Mouse (Mus musculus) lung, postnatal 4 days (tissue): ENCODE measurements around the gene Fxyd5.

Source experiments
- DNase-seq, 2 experiments: peaks; one replicate each; pipeline ENCODE4 v3.0.0; 2021

The Fxyd5 gene

DNA sequence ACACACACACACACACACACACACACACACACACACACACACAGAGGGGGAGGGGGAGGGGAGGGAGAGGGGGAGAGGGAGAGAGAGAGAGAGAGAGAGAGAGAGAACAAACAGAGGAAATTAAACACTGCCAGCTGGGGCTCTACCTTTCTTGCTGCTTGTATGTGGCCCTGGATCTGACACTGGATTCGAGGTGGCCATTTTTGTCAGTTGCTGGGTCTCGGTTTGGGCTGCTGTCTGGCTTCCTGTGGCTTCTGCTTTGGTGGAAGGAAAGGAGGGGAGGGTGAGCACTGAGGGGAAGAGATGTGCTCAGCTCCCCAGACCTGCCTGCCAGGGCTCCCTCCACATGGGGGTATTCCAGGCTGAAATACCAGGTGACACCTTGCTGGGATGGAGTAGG lies 4.6 kb downstream of the Fxyd5 start:
- no peak for DNase-seq

DNA sequence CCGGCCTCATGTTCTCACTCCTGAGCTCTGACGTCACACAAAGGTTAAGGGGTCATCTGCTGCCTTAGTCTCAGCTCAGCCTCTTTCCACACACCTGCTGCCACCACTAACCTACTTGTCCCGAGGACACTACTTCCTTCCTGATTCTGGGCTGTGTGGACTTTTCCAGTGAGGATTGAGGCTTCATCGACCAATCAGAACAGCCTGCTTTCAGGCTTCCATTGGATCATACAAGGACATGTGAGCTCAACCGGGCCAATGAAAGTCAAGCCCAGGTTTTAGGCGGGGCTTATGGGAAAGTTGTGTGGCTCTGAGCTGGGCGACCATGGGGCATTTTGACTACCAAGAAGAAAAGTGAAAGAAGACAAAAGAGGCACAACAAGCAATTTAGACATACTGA lies 5.4 kb downstream of the Fxyd5 start:
- no peak for DNase-seq

DNA sequence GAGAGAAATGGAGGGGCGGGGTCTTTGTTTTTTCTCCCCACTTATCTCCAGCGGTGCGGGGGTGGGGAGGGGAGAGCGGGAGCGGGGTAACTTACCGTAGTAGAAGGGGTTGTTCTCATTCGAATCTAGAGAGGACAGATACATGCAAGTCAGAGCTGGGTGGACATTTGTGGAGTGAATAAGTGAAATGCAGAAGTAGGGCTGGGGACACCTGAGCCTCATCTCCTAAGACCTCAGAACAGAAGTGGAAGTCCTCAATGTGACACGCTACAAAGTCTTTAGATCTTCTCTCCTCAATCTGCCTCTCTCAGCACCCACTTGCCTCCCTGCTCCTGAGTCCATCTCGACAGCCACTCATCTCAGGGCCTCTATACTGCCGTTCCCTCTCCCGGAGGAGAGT lies 7.0 kb downstream of the Fxyd5 start:
- no peak for DNase-seq

DNA sequence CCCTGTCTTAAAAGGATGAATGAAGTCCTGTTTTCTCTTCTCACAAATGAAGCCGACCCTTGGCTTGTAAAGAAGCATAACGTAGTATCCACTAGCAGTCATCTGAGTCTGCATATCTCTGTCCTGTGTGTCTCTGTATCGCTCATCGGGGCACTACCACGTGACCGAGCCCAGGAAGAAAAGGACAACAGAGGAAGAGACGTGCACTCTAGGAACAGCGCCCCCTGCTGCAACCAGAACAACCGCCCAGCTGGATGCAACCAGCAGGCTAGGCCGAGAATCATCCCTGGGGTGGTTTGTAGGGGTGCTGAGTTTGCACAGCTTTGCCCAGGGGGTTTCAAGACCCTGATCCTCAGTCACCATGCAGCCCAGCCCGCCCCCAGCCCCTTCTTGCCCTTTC lies 7.5 kb downstream of the Fxyd5 start:
- DNase-seq: peak in 1 of 2 experiments; percentile 58

DNA sequence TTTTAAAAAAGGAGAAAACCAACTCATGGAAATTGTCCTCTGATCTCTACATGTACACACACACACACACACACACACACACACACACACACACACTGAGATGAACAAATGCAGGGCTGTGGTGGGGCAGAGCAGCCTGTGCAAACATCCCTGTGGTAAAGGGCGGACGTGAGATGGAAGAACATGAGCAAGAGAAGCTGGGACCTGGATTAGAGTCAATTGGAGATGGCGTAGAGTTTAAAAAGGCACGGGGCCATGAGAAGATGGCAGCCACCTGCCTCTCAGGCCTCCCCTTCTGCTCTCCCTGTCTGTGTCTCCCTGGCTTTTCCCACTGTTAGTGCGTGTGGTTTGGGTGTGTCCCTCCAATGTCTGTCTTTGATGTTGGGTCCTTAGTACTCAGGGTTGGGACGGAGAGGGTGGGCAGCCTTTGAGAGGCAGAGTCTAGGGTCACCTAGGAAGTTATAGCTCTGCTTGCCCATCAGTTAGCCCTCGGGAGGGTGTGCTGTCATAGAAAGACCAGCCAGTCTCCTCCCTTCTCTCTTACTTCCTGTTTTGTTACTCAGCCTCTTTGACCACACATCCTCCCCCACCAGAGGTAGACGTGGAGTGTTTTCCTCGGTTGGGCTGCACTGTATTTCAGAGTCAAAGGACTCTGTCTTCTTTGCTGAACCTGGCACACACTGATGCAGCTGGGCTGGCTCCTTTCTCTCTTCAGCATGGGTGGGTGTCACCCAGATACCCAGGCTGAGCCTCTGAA lies 8.7 kb downstream of the Fxyd5 start:
- peak in 1 of 2 experiments; percentile 49 for DNase-seq

DNA sequence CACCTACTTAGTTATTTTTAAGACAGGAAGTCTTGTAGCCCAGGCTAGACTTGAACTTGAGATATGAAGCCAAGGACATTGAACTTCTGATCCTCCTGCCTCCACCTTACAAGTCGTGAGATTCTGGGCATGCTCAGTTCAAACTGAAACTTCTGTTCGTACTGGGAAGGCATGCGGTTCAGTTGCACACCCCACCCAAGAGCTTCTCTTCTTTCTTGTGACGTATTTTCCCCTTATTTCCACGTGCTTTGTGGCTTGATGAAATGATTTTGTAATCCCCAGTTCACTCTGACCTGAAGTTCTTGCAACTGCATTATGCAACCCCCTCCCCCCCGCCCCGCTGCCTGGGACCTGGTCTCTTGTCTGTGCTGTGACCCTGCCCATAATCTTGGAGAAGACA lies 10.6 kb downstream of the Fxyd5 start:
- DNase-seq: no peak

DNA sequence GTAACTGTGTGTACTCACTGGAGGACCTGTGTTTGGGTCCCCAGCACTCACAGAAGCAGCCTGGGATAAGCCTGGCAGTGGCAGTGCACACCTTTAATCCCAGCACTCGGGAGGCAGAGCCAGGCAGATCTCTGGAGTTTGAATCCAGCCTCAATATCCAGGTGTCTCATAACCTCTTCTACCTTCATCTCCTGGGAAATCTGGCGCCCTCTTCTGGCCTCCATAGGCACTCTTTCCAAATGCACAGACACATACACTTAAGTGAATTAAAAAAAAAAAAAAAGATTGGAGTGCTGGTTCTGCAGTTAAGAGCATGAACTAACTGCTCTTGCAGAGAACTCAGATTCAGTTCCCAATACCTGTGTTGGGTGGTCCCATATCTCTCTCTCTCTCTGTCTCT lies 11.6 kb downstream of the Fxyd5 start:
- DNase-seq: no peak

DNA sequence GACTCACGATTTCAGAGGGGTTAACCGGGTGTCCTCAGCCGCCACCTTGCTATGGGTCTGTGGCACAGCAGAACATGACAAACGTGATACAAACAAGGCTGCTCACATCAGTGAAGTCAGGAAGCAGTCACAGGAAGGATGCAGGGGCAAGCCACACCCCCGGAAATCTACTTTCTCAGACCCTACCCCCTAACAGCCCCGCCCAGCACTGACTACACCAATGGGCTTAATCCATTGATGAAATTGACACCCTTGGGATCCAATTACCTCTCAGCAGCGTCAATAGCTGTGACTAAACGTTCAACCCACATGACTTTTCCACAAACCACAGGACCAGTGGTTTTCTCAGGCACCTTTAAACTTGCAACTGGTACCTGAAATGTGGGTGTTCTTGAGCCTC lies 13.7 kb downstream of the Fxyd5 start:
- no peak for DNase-seq

DNA sequence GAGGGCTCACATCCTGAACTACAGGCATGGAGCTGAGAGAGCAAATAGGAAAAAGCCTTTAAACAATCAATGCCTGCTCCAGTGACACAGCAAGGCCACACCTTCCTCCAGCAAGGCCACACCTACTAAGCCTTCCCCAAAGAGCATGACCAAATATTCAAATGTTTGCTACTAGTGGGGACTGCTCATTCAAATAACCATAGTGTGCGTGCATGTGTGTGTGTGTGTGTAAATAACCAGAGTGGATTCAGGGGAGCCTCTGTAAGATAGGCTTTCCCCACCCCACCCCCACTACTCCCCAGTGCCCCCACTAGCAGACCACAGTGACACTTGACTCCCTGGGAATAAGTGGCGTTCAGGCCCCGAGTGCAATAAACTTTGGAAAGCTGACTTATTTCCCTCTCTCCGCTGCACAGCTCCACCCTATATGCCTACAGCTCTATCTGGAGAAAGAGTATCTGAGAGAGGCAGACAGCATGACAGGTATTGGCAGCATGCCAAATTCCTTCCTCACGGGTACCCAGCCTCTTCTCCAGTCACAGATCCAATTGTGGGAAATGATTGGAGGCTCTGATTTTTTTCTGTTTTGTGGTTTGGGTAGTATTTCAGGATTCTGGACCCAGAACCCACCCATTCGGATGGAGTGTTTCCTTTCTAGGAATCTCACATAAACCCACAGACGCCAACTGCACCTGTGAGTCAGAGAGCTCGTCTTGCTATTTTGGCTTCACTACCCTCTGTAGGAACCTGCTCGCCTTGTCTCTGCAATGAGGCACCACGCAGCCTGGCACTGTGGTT lies 25.0 kb downstream of the Fxyd5 start:
- DNase-seq: no peak

DNA sequence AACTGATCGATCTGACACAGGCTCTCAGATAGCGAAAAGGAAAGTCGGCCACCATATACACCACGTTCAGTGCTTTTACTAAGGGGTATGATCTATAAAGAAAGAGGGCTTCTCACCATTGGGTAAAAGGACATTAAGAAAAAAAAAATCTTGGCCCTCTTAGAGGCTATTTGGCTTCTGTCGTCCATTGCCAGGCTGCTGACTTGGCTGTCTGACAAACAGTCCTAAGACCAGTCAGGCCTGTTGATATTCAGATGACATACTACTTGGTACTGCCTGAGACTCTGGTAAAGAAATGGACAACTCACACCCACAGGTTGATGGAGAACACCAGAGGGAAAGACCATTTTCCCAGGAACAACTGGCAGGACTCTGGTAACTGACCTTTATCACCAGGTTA lies 29.3 kb downstream of the Fxyd5 start:
- no peak for DNase-seq

DNA sequence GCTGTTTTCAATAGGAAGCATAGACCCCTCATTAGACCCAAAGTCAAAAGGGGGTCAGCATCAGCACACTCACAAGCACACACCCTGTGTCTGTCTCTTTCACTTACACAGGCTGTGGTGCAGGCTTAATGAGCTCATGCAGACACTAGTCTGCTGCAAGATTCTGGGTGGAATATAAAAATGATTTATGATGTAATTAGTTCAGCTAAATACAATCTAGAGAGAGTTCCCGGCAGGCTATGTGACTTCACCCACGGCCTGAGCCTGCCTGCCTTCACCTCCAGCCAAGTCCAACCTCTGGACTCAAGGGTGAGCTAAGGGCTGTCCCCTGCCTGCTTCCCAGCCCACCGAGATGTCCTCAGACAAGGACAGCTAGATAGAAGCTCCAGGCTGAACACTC lies 33.4 kb downstream of the Fxyd5 start:
- no peak for DNase-seq

DNA sequence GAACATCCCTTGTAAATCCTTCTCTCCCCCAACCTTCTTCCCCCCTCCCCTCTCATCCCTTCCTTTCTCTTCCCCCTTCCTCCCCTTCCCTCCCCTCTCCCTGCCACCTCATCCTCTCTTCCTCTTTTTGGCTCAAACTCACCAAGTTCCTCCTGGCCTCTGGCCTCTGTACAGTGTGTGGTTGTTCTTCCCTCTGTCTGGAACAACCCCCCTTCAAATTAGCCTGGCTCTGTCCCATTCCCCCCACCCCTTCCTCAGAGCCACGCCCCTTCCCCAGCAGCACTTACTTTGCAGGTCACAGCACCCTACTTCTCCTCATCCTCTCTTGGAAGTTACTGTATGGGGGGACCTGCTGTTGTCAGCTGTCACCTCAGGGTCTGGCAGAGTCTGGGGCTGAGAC lies 34.1 kb downstream of the Fxyd5 start:
- DNase-seq: peak; percentile 42 to 48

DNA sequence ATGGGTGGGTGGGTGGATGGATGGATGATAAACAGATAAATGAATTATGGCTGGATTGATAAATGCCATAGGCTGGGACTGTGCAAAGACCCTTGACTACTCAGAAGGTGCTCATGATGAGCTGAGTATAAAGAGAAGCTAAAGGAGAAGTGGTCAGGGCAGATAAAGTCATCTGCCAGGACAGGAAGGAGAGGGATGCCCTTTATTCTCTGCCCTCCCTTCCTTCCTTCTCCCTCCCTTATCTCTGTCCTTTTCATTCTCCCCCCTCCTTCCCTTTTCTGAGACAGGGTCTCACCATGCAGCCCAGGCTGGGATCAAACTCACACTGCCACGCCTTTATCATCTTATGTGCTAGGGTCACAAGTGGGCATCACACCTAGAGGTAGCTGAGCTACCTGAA lies 34.5 kb downstream of the Fxyd5 start:
- DNase-seq: no peak

DNA sequence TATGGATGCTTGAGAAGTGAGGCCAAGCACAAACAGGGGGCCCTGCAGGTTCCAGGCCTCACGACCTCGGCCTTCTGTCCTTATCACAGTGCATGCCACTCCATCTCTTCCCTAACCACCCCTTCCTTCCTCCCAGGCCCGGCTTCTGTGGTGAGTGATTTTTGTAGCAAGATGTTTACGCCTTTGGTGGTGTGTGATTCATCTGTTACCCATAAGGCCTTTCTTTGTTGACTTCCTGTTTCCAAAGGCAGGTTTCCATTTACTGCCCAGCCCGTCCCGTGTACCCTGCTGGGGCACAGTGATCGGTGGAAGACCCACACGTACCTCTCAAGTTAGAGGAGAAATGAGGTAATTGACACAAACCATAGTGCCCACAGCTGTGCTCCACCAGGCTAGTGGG lies 39.6 kb downstream of the Fxyd5 start:
- DNase-seq: peak; percentile 70 to 73

DNA sequence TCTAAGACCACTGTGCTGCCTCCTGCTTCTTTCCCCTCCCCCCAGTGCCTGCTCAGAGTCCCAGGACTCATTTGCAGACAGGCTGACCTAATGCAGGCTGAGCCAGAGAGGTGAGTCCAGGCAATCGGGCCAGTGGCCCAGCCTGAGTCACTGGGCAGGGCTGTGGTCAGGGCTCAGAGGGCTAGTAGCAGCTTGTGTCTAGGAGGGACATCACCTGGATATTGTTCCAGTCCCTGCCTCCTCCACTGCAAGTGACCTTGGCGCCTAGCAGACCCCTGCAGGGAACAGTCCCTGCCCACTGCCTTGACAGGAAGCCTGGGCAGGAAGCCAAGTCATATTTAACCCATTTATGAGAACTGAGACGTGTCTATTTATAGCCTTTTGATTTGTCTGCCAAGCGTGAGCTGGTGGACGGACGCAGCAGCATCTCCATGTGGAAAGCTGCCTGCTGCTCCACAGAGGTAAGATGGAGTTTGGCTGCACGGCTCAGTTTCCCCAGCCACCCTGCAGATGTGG lies 41.7 kb downstream of the Fxyd5 start:
- peak; percentile 76 to 77 for DNase-seq

DNA sequence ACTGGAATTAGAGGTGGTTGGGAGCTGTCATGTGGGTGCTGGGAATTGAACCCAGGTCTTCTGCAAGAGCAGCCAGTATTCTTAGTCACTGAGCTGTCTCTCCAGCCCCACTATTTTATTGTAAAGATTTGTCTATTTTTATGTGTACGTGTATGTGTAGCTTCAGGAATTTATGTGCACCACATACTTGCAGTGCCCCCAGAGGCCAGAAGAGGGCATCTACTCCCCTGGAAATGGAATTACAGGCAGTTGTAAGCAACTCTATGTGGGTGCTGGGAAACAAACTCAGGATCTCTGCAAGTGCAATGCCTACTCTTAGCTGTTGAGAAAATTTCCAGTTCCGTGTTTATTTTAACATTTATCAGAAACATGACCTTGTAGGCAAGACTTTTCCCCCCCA lies 45.8 kb downstream of the Fxyd5 start:
- no peak for DNase-seq

DNA sequence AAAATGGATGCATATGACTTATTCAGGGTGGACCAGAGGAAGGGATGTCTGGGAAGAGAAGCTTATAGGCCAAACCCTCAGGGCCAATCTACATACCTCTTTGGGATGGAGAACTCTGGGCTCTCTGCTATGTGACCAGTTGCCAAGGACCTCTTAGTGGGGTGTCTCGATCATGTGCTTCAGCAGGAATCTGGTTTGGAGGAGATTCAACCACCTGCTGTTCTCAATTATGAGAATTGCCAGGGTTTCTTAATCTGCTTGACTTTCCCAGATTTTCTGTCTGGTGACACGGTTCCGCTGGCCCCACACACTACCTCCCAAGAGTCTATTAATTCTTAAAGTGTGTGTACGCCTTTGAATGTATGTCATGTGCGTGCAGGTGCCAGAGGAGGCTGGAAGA lies 48.3 kb downstream of the Fxyd5 start:
- no peak for DNase-seq

DNA sequence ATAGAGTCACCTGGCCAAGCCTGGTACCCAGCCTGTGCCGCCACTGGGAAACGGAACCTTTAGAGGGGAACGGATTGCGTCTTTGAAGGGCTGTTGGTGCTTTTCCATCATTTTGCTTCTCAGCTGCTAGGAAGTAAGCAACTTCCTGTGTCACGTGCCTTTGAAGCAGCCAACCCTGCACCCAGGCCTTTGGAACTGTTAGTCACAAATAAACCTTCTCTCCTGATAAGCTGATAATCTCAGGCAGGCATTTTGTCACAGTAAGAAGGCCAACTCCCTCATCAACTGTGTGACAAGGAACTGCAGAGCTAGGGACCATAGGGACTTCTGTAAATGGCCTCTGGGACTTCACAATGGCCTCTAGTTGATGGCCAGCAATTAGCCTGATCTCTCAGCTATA lies 50.1 kb downstream of the Fxyd5 start:
- DNase-seq: no peak

DNA sequence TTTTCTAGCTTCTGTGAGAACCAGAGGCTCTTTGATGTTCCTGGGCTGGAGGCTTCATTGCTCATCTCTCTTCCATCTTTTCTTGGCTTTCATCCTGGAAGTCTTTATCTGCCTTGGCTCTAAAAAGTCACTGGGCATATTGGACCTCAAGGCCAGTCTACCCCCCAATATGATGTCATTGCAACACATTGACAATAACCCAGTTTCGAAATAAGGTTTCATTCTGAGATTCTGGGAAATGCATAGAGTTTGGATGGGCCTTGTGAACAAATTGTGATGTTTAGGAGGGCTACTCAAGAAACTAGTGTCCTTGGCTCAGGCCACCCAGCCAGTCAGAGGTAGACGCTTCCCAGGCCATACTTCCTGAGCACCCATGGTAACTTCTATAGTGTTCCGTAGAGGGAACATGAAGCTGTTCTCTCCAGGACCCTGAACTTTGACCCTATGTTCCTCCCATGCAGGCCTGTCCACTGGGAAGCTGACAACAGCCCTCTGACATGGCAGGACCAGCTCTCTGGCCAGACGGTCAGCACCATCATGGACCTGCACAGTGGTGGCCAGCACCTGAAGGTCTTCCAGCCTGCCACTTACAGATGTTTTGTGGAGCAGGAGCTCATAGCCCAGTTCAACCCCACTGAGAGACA lies 53.6 kb downstream of the Fxyd5 start:
- DNase-seq: no peak

DNA sequence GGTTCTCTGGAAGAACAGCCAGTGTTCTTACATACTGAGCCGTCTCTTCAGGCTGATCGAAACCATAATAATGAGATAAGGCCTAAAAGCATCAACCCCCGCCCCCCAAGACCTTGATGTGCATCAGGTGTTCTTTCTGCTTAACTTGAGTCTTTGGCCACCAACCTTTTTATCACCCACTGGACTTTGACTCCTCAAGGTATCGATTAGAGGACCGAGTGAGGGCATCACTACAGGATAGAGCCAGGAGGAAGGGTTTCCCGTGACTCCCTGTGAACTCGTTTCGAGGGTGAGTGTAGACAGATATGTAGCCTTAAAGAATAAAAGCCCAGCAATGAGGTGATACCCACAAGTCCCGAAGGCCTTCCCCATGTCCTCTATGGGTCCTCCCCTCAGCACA lies 56.9 kb downstream of the Fxyd5 start:
- DNase-seq: no peak
